Mouse (Mus musculus) bone marrow, adult 2 months (tissue): ENCODE results near the gene Klhl25.

Experiments
- CTCF ChIP-seq: fragments of 200-500 bp; IDR thresholded peaks from 2 replicates; pipeline ENCODE4 v1.5.1; 2011; ENCODE audit warnings: low read length, control low read depth; ENCODE audit not compliant: control insufficient read depth, insufficient read depth
- POLR2A ChIP-seq: fragments of 200-500 bp; IDR thresholded peaks from 2 replicates; pipeline ENCODE4 v1.6.1; 2011; ENCODE audit warnings: low read depth, mild to moderate bottlenecking, control low read depth, low read length, borderline replicate concordance; ENCODE audit not compliant: control insufficient read depth

DNA sequence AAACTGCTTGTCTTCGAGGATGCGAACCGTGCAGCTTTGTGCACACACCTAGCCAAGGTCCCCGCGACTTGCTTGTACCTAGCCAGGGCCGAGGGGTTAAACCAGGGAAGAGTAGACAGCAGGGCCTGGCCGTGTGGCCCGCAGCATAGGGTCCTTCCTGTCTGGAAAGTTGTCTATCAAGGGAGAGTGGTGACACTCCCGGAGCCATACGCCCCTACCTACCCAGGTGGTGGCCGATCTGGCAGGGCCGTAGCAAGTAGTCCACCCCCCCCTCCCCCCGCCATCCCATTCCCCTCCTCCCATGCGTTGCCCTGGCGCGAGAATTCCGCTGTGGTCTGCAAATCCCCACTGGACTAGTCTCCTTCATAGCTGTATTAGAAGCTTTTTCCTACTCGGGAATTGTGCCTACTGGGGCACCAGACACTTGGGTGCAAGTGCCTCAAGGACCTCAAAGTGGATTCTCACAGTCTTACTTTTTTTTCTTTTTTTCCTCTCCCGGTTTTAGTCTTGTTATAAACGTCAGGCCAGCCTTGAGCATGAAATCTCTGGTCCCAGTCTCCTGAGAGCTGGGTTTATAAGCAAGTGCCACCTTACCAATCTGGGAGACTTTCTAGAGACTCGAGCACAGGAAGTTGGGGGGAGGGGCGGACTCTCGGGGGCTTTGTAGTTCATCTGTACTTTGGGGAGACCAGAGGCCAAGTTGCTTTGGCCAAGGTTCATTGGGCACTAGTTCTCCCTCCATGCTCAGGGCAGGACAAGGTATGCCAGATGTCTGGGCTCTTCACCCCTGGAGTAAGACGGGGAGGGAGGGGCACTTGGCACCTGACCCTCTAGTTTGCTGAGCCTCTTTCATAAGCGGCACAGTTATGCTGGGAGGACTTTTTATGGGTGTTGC is 913 bp downstream of the Klhl25 start:
- TF ChIP-seq CTCF (no peak), POLR2A (no peak)
